Mouse (Mus musculus): ENCODE data around the gene Esp38. TPM values are rescaled to one million over a fixed set of nuclear protein-coding genes. Genes with fewer than 3 reads are reported as not detected.
"Not testable (repeated sequence)": the region's sequence is repeated elsewhere in the genome, so short reads cannot be mapped to it uniquely, and the experiment has no call there.

The Esp38 gene
- not detected in 2 replicates for polyA plus RNA-seq (2012; rRNA removed)

DNA sequence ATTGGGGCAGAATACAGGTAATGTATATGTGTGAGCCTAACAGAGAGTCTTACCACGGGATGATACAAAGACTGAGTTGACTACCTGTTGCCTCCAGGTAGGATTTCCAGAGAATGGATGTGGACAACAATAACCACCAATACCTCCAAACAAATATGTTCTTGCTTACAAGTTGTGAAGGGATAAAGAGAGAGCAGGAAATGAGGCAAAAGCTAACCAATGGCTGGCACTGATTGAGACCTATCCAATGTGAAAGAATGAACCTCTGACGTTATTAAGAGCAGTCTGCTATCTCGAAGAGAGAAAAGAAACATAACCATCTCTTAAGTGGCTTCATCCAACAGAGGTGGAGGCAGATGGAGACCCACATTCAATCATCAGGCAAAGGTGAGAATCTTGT lies at the start of gene Esp38:
TSS of gene Esp38 (plus strand) at position 301 of the 400 bp plus-strand sequence.
- TF ChIP-seq POLR2A (IDR thresholded peaks at IDR 0.05; ENCODE audit: borderline replicate concordance, extremely low read depth, insufficient read depth, insufficient read length, poor library complexity, severe bottlenecking) (no peak), CTCF (IDR thresholded peaks at IDR 0.05; ENCODE audit: borderline replicate concordance, extremely low read depth, insufficient read depth, insufficient read length) (no peak)
- DNase-seq (ENCODE audit: low read depth) = no peak

DNA sequence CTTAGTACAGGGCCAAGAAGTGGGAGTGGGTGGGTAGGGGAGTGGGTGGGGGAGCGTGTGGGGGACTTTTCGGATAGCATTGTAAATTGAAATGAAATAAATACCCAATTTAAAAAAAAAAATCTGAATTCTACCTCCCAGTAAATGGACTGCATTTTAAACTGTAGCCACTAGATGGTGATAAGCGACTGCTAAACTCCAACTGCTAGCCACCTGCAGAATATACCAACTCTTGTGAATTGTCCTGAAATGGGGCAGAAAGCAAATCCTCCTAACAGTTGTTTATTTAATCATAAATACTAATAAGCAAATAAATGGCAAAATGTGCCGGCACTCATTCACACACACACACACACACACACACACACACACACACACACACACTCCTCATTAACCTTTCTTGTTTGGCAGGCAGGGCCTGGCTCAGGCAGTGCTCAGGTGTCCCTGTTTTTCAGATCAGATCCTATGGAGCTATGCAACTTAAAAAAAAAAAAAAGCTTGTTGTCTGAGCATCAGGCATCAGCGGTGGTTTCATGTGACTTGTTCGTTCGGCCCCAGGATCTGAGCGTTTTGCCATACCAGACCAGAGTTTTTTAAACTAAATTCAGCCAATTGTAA lies 47.3 kb upstream of the Esp38 start:
- not testable (repeated sequence) for DNase-seq (ENCODE audit: low read depth)

Other genes starting within 250 kb of the Esp38 start
- gene AC192777.2, start 144.9 kb downstream of the Esp38 start, polyA plus RNA-seq (2012; rRNA removed) = not detected in 2 replicates

Data from brain, embryonic 14.5 days (tissue).